In the genomic region with DNA sequence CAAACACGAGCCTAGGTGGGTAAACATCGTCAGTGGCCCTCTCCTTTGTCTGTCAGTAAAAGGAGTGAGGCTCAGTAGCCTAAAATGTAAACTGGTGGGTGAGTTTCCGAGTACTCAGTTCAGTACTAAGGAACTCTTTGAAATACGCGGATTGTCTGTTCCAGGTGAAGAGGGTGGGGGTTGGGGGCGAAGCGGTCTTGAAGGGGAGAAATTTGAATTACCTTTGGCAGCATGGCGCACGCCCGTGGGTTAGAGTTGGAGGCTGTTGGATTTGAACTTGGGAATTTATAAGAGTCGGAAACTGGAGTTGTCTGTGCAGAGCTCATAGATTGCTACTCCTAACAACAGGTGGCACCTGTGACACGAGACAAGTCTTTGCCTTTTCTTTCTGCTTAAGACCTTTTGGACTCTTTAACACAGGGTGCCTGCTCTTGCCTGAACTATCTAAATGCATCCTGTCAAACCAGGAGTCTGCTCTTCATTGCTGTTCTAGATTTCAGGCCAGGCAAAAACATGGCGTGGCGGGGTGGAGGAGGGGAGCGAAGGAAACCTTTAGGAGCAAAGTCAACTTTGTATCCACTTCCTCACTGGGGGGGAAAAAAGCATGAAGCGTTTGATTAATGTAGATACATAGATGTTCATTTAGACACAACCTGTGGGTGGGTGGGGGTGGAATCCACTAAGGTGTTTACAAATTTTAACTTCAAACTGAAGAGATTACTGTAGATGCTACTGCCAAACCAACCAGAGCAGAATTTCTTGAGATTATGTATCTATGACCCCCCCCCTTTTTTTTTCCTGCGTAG, we compare ENCODE assay signal across 8 mouse cellular contexts.
DNase-seq lines count a peak whose midpoint lies in the region; ATAC-seq and TF ChIP-seq lines count a peak whose summit lies in the region.

No protein-coding gene starts in this region.

- no peak for DNase-seq in gastrocnemius, adult 2 months
- DNase-seq in gastrocnemius, postnatal 36 days: no peak
- peak; percentile 54 for DNase-seq in thymus, adult 2 months
- no peak for DNase-seq in thymus, postnatal 25 days
- DNase-seq in thymus, postnatal 14 days: peak; percentile 61
- no peak for DNase-seq in kidney, adult 2 months
- DNase-seq in left cerebral cortex, postnatal 10 days (ENCODE audit: extremely low spot score in 1 of 2, low spot score in 2 of 2): no peak

- ATAC-seq in liver, embryonic 15.5 days (ENCODE audit: insufficient read depth): no peak

- peak overlapping the region; percentile 46 for H3K4me3 ChIP-seq in gastrocnemius, adult 2 months
- peak overlapping the region; percentile 32 for H3K4me3 ChIP-seq in thymus, adult 2 months (ENCODE audit: control insufficient read depth, insufficient read depth, low read length)
- H3K4me3 ChIP-seq in liver, embryonic 15.5 days (replicated peaks): peak overlapping the region; percentile 14; the same call in 1 of the 2 replicates
- no peak overlapping the region for H3K4me3 ChIP-seq in kidney, adult 2 months (ENCODE audit: insufficient read depth, low read depth, low read length)

- TF ChIP-seq CTCF in gastrocnemius, adult 2 months (IDR thresholded peaks at IDR 0.05): no peak
- TF ChIP-seq CTCF in thymus, adult 2 months (IDR thresholded peaks at IDR 0.05; ENCODE audit: borderline replicate concordance, control insufficient read depth, extremely low read depth, insufficient read depth, low read length, poor library complexity): no peak
- no peak for TF ChIP-seq CTCF in kidney, adult 2 months (conservative IDR thresholded peaks at IDR 0.05; ENCODE audit: insufficient read depth, insufficient read length, low read depth, low read length)

- no peaks in the 10 kb centered on the region for H3K9me3 ChIP-seq in liver, embryonic 15.5 days (replicated peaks)

- peak overlapping the region; percentile 52; the same call in 1 of the 2 replicates for H3K4me2 ChIP-seq in liver, embryonic 15.5 days

- no peak overlapping the region for H3K9ac ChIP-seq in liver, embryonic 15.5 days

- 49% methylated on average over 17 of the region's 17 CpGs for WGBS in thymus, adult 2 months
- WGBS in liver, embryonic 15.5 days (ENCODE audit: insufficient replicate concordance): 39% methylated on average over 17 of the region's 17 CpGs
- WGBS in kidney, adult 2 months: 39% methylated on average over 17 of the region's 17 CpGs

- intact Hi-C loops in gastrocnemius, adult 2 months (cut with DNase I): no loop called here
- intact Hi-C loops in gastrocnemius, postnatal 36 days (cut with DNase I): no loop called here
- intact Hi-C loops in left cerebral cortex, postnatal 10 days (cut with DNase I): loop anchor here (5.0 to 10.0 kb wide), 2 partner anchors 296 to 418 kb away; a partner anchor contains a TSS

- no peak overlapping the region for H3K27ac ChIP-seq in gastrocnemius, adult 2 months
- H3K27ac ChIP-seq in thymus, adult 2 months (ENCODE audit: control insufficient read depth, insufficient read depth, low read length): peak overlapping the region; percentile 67; the same call in 1 of the 2 replicates
- no peak overlapping the region for H3K27ac ChIP-seq in liver, embryonic 15.5 days (replicated peaks)
- no peak overlapping the region for H3K27ac ChIP-seq in kidney, adult 2 months (ENCODE audit: insufficient read depth, low read depth, low read length)

- no peak for TF ChIP-seq POLR2A in thymus, adult 2 months (IDR thresholded peaks at IDR 0.05; ENCODE audit: control insufficient read depth, extremely low read depth, insufficient read depth, low read length, poor library complexity)
- TF ChIP-seq POLR2A in kidney, adult 2 months (IDR thresholded peaks at IDR 0.05; ENCODE audit: low read depth, low read length): no peak

- H3K4me1 ChIP-seq in thymus, adult 2 months (replicated peaks; ENCODE audit: control insufficient read depth, insufficient read depth, low read length): peaks cover 12% of the 10 kb centered on the region
- H3K4me1 ChIP-seq in liver, embryonic 15.5 days (replicated peaks): 0 out of 2 replicates have a peak, but pooled peaks cover 4% of the 10 kb centered on the region
- H3K4me1 ChIP-seq in kidney, adult 2 months (ENCODE audit: control insufficient read depth, insufficient read depth, low read length): no peaks in the 10 kb centered on the region; the same call in 1 of the 2 replicates

- no peaks in the 10 kb centered on the region for H3K36me3 ChIP-seq in thymus, adult 2 months (ENCODE audit: control insufficient read depth, insufficient read depth, low read length)
- no peaks in the 10 kb centered on the region for H3K36me3 ChIP-seq in liver, embryonic 15.5 days (replicated peaks)
- H3K36me3 ChIP-seq in kidney, adult 2 months (ENCODE audit: control insufficient read depth, insufficient read depth, low read length): no peaks in the 10 kb centered on the region

- no peaks in the 10 kb centered on the region for H3K27me3 ChIP-seq in thymus, adult 2 months (ENCODE audit: control insufficient read depth, insufficient read depth, low read length)
- no peaks in the 10 kb centered on the region for H3K27me3 ChIP-seq in liver, embryonic 15.5 days
- no peaks in the 10 kb centered on the region for H3K27me3 ChIP-seq in kidney, adult 2 months (replicated peaks; ENCODE audit: control insufficient read depth, insufficient read depth, low read length)

Comparison
In these comparisons a context has a peak if more than half of its experiments do, and no peak if none do; other contexts are left out.
1. DNase-seq: peak in thymus, adult 2 months (single experiment) and thymus, postnatal 14 days (single experiment); none in gastrocnemius, adult 2 months (single experiment), gastrocnemius, postnatal 36 days (0 of 2), thymus, postnatal 25 days (single experiment), kidney, adult 2 months (single experiment) and left cerebral cortex, postnatal 10 days (0 of 2).